Mouse (Mus musculus) myocyte (in vitro differentiated cells): Measurements from ENCODE around the gene Fam171a2. TPM values are rescaled to one million over a fixed set of nuclear protein-coding genes. Genes with fewer than 3 reads are reported as not detected.
A peak's percentile ranks its signal among the peaks of the same experiment; 100 is the strongest.

Source experiments
- H3K27me3 ChIP-seq: one replicate; pipeline ENCODE4 v1.6.1; 2011; ENCODE audit not compliant: control insufficient read depth, insufficient read depth, insufficient read length
- H3K36me3 ChIP-seq: one replicate; pipeline ENCODE4 v1.6.1; 2011; ENCODE audit not compliant: control insufficient read depth, insufficient read depth
- H3K4me2 ChIP-seq: one replicate; pipeline ENCODE4 v1.6.1; 2011; ENCODE audit warnings: low read depth, control low read depth
- H3K4me3 ChIP-seq: one replicate; pipeline ENCODE4 v1.5.1; 2011; ENCODE audit warnings: mild to moderate bottlenecking, control low read depth, moderate library complexity
- H3K79me2 ChIP-seq: one replicate; pipeline ENCODE4 v1.6.1; 2011; ENCODE audit not compliant: control insufficient read depth, insufficient read depth
- H3ac ChIP-seq: one replicate; pipeline ENCODE4 v1.6.1; 2011; ENCODE audit not compliant: control insufficient read depth, insufficient read length
- CEBPB ChIP-seq: IDR thresholded peaks from 2 replicates; pipeline ENCODE4 v1.6.1; 2011; ENCODE audit warnings: mild to moderate bottlenecking, moderate library complexity; ENCODE audit not compliant: poor library complexity, insufficient read depth, severe bottlenecking
- E2F4 ChIP-seq: IDR thresholded peaks from one replicate; pipeline ENCODE4 v1.6.1; 2011; ENCODE audit warnings: mild to moderate bottlenecking, control low read depth, moderate library complexity; ENCODE audit not compliant: insufficient read depth
- MAX ChIP-seq: IDR thresholded peaks from one replicate; pipeline ENCODE4 v1.6.1; 2011; ENCODE audit warnings: low read depth, mild to moderate bottlenecking, control low read depth
- MYOD1 ChIP-seq, 3 experiments: IDR thresholded peaks; one replicate each; pipeline ENCODE4 v1.6.1; 2011; ENCODE audit warnings: control low read depth in 2 of 3, low read depth in 2 of 3, mild to moderate bottlenecking in 2 of 3, moderate library complexity in 1 of 3; ENCODE audit not compliant: insufficient read length in 2 of 3, control insufficient read depth in 1 of 3
- MYOG ChIP-seq, 3 experiments: IDR thresholded peaks; one replicate each; pipeline ENCODE4 v1.6.1; 2011; ENCODE audit warnings: control low read depth in 2 of 3, low read depth in 2 of 3, mild to moderate bottlenecking in 2 of 3; ENCODE audit not compliant: insufficient read length in 2 of 3, control insufficient read depth in 1 of 3, insufficient read depth in 1 of 3
- POLR2A ChIP-seq: IDR thresholded peaks from one replicate; pipeline ENCODE4 v1.6.1; 2011; ENCODE audit warnings: low read depth, mild to moderate bottlenecking, control low read depth, moderate library complexity; ENCODE audit not compliant: insufficient read length
- POLR2AphosphoS2 ChIP-seq: IDR thresholded peaks from one replicate; pipeline ENCODE4 v1.6.1; 2011; ENCODE audit warnings: low read depth, control low read depth; ENCODE audit not compliant: insufficient read length
- REST ChIP-seq: IDR thresholded peaks from one replicate; pipeline ENCODE4 v1.6.1; 2011; ENCODE audit warnings: mild to moderate bottlenecking, control low read depth, moderate library complexity; ENCODE audit not compliant: insufficient read depth, insufficient read length
- SRF ChIP-seq: IDR thresholded peaks from one replicate; pipeline ENCODE4 v1.6.1; 2011; ENCODE audit warnings: low read depth; ENCODE audit not compliant: control insufficient read depth, insufficient read length
- TCF12 ChIP-seq: IDR thresholded peaks from one replicate; pipeline ENCODE4 v1.6.1; 2011; ENCODE audit warnings: mild to moderate bottlenecking, control low read depth; ENCODE audit not compliant: poor library complexity, insufficient read depth, severe bottlenecking
- TCF3 ChIP-seq: IDR thresholded peaks from one replicate; pipeline ENCODE4 v1.6.1; 2011; ENCODE audit warnings: low read depth, control low read depth; ENCODE audit not compliant: insufficient read length
- USF1 ChIP-seq: IDR thresholded peaks from one replicate; pipeline ENCODE4 v1.6.1; 2011; ENCODE audit warnings: low read depth, mild to moderate bottlenecking, control low read depth, moderate library complexity
- polyA plus RNA-seq: library from polyadenylated mRNA; unstranded; fragments of >200 nt; fragmentation: generic; extraction: Trizol; gene quantifications from one replicate; pipeline ENCODE4 v1.2.1, GENCODE M21; 2012; ENCODE audit warnings: missing spikeins

Fam171a2 gene
- polyA plus RNA-seq, 1 experiment = 162 TPM

DNA sequence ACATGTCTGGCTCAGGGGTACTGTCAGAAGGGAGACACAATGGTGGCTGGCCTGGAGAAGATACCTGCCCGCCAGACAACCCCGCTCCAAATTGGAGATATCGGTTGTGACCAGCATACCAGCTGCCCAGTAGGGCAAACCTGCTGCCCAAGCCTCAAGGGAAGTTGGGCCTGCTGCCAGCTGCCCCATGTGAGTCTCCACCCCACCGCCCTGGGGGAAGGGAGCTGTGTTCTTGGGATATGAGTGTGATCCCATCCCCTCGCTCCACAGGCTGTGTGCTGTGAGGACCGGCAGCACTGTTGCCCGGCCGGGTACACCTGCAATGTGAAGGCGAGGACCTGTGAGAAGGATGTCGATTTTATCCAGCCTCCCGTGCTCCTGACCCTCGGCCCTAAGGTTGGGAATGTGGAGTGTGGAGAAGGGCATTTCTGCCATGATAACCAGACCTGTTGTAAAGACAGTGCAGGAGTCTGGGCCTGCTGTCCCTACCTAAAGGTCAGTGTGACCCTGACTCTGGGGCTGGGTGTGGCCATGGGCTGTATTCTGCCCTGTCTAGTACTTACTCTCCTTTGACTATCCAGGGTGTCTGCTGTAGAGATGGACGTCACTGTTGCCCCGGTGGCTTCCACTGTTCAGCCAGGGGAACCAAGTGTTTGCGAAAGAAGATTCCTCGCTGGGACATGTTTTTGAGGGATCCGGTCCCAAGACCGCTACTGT is 11.6 kb downstream of the Fam171a2 start:
- Histone ChIP-seq H3K36me3 (peaks cover 12% of the 10 kb centered on the region), H3ac (no peak overlapping the region)
- TF ChIP-seq MYOG (IDR thresholded peaks at IDR 0.05; ENCODE audit: control insufficient read depth in 1 of 3, insufficient read depth in 1 of 3, insufficient read length in 2 of 3, low read depth in 2 of 3) = peak in 1 of 3 experiments; percentile 33
- no peak for TF ChIP-seq POLR2A
- no peak for TF ChIP-seq REST
- TF ChIP-seq MYOD1 (IDR thresholded peaks at IDR 0.05; ENCODE audit: control insufficient read depth in 1 of 3, insufficient read length in 2 of 3, low read depth in 2 of 3) = peak in 1 of 3 experiments; percentile 24
- TF ChIP-seq POLR2AphosphoS2 = peak; percentile 60
- TF ChIP-seq SRF = no peak
- no peak for TF ChIP-seq MAX
- no peak for TF ChIP-seq TCF12
- TF ChIP-seq E2F4 = no peak

DNA sequence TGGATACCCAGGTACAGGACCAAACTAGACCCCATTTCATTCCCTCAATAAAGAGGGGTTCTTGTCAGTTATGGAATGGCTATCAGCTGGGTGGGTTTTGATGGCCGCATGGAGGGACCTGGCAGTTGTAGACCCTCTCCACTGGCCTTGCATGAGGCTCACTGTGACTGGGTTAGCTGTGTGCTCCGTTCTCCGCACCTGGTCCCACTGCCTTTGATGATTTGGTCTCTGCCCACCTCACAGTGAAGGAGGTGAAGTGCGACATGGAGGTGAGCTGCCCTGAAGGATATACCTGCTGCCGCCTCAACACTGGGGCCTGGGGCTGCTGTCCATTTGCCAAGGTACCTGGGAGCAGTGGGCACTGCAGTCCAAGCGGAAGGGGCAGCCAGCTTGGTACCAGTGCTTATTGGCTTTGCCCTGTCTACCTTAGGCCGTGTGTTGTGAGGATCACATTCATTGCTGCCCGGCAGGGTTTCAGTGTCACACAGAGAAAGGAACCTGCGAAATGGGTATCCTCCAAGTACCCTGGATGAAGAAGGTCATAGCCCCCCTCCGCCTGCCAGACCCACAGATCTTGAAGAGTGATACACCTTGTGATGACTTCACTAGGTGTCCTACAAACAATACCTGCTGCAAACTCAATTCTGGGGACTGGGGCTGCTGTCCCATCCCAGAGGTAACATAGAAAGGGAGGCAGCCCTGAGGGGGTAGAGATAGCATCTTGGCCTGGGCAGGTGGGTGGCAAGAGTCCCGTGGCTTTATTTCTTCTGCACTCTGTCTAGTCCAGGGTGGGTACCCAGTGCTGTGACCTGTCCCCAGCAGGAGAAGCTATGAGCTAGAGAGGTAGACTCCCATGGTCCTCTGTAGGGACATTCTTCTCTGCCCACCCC is 12.4 kb downstream of the Fam171a2 start:
- Histone ChIP-seq H3K79me2 (no peaks in the 10 kb centered on the region), H3K4me2 (no peak overlapping the region), H3K27me3 (no peaks in the 10 kb centered on the region), H3K36me3 (peaks cover 12% of the 10 kb centered on the region), H3ac (no peak overlapping the region), H3K4me3 (no peak overlapping the region)
- TF ChIP-seq SRF (no peak), MAX (no peak), USF1 (no peak), E2F4 (no peak), TCF3 (no peak), CEBPB (no peak), MYOD1 (IDR thresholded peaks at IDR 0.05; ENCODE audit: control insufficient read depth in 1 of 3, insufficient read length in 2 of 3, low read depth in 2 of 3) (no peak), TCF12 (no peak), MYOG (IDR thresholded peaks at IDR 0.05; ENCODE audit: control insufficient read depth in 1 of 3, insufficient read depth in 1 of 3, insufficient read length in 2 of 3, low read depth in 2 of 3) (no peak), REST (no peak), POLR2A (peak; percentile 25), POLR2AphosphoS2 (peak; percentile 59)

More for the DNA sequence above, 11.6 kb downstream of the Fam171a2 start:
- Histone ChIP-seq H3K4me3 (no peak overlapping the region), H3K79me2 (no peaks in the 10 kb centered on the region), H3K27me3 (no peaks in the 10 kb centered on the region), H3K4me2 (peak overlapping the region; percentile 0)

DNA sequence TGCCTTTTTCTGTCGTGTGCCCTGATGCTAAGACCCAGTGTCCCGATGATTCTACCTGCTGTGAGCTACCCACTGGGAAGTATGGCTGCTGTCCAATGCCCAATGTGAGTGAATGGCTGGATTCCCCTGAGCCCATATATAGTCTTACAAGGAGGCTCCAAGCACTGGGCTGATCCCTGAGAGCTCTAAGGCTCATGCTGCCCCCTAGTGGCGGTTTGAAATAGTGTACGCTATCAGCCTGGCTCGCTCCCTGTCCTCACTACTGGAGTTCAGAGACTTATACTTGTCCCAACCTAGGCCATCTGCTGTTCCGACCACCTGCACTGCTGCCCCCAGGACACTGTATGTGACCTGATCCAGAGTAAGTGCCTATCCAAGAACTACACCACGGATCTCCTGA is 13.1 kb downstream of the Fam171a2 start:
- Histone ChIP-seq H3K36me3 (peaks cover 7% of the 10 kb centered on the region), H3K4me3 (no peak overlapping the region), H3K4me2 (no peak overlapping the region), H3ac (no peak overlapping the region), H3K79me2 (no peaks in the 10 kb centered on the region), H3K27me3 (no peaks in the 10 kb centered on the region)
- no peak for TF ChIP-seq USF1
- no peak for TF ChIP-seq POLR2A
- TF ChIP-seq MYOG (IDR thresholded peaks at IDR 0.05; ENCODE audit: control insufficient read depth in 1 of 3, insufficient read depth in 1 of 3, insufficient read length in 2 of 3, low read depth in 2 of 3) = no peak
- TF ChIP-seq REST = no peak
- no peak for TF ChIP-seq TCF12
- no peak for TF ChIP-seq SRF
- no peak for TF ChIP-seq CEBPB
- no peak for TF ChIP-seq POLR2AphosphoS2
- TF ChIP-seq MAX = no peak
- TF ChIP-seq E2F4 = no peak
- TF ChIP-seq MYOD1 (IDR thresholded peaks at IDR 0.05; ENCODE audit: control insufficient read depth in 1 of 3, insufficient read length in 2 of 3, low read depth in 2 of 3) = no peak
- TF ChIP-seq TCF3 = no peak

DNA sequence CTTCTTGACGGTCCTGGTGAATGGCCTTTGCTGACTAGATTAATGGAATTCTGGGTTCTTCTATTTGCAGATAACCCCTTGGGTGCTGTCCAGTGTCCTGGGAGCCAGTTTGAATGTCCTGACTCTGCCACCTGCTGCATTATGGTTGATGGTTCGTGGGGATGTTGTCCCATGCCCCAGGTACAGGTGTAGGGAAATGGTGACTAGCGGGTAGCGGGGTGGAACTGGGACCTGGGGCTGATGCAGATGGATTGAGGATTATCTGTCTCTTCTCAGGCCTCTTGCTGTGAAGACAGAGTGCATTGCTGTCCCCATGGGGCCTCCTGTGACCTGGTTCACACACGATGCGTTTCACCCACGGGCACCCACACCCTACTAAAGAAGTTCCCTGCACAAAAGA is 13.6 kb downstream of the Fam171a2 start:
- Histone ChIP-seq H3K4me2 (no peak overlapping the region), H3K36me3 (peaks cover 4% of the 10 kb centered on the region), H3K4me3 (no peak overlapping the region)

More for the DNA sequence above, 13.6 kb downstream of the Fam171a2 start:
- Histone ChIP-seq H3ac (no peak overlapping the region), H3K79me2 (no peaks in the 10 kb centered on the region), H3K27me3 (no peaks in the 10 kb centered on the region)
- no peak for TF ChIP-seq MYOD1 (IDR thresholded peaks at IDR 0.05; ENCODE audit: control insufficient read depth in 1 of 3, insufficient read length in 2 of 3, low read depth in 2 of 3)
- no peak for TF ChIP-seq MAX
- TF ChIP-seq USF1 = no peak
- no peak for TF ChIP-seq MYOG (IDR thresholded peaks at IDR 0.05; ENCODE audit: control insufficient read depth in 1 of 3, insufficient read depth in 1 of 3, insufficient read length in 2 of 3, low read depth in 2 of 3)
- TF ChIP-seq POLR2A = no peak
- no peak for TF ChIP-seq TCF12
- no peak for TF ChIP-seq CEBPB
